Mouse (Mus musculus): ENCODE results near the gene Cdk14. TPM values are rescaled to one million over a fixed set of nuclear protein-coding genes. Genes with fewer than 3 reads are reported as not detected.
"Not testable (repeated sequence)": the region's sequence is repeated elsewhere in the genome, so short reads cannot be mapped to it uniquely, and the experiment has no call there.

Gene Cdk14
- polyA plus RNA-seq, 2 experiments = 0.68 to 1.4 TPM

GRCm38 (mm10) chr5:5333916-5334315 lies 86.2 kb downstream of the Cdk14 start:
- no peaks in the 10 kb centered on the region for H3K36me3 ChIP-seq (replicated peaks; ENCODE audit: control insufficient read depth, insufficient read depth, low read depth)
- H3K4me2 ChIP-seq (ENCODE audit: low read depth) = no peak overlapping the region
- ATAC-seq (ENCODE audit: insufficient read depth) (no peak), DNase-seq (ENCODE audit: low read depth in 3 of 3, low spot score in 3 of 3) (no peak)
- no peaks in the 10 kb centered on the region; the same call in 1 of the 2 replicates for H3K9me3 ChIP-seq (ENCODE audit: control insufficient read depth, low read length)
- H3K9ac ChIP-seq (replicated peaks) = no peak overlapping the region
- no peak overlapping the region for H3K4me3 ChIP-seq (ENCODE audit: insufficient read depth in 1 of 2, low read depth in 2 of 2, low read length in 2 of 2)
- H3K4me1 ChIP-seq (replicated peaks; ENCODE audit: control insufficient read depth in 2 of 2, insufficient read depth in 2 of 2, low read length in 1 of 2) = no peaks in the 10 kb centered on the region
- H3K27ac ChIP-seq = no peak overlapping the region
- no peaks in the 10 kb centered on the region for H3K27me3 ChIP-seq (ENCODE audit: control insufficient read depth, insufficient read depth, low read length)
- WGBS (ENCODE audit: insufficient replicate concordance) = 44% methylated on average over 8 of the region's 8 CpGs
- no peak for TF ChIP-seq EP300 (IDR thresholded peaks at IDR 0.05; ENCODE audit: low read depth)
- TF ChIP-seq CTCF (IDR thresholded peaks at IDR 0.05; ENCODE audit: low read depth) = no peak

GRCm38 (mm10) chr5:5330926-5331460 lies 89.1 kb downstream of the Cdk14 start:
- no peak for TF ChIP-seq EP300 (IDR thresholded peaks at IDR 0.05; ENCODE audit: low read depth)
- no peak for TF ChIP-seq CTCF (IDR thresholded peaks at IDR 0.05; ENCODE audit: low read depth)
- Histone ChIP-seq H3K27ac (no peak overlapping the region), H3K4me1 (replicated peaks; ENCODE audit: control insufficient read depth in 2 of 2, insufficient read depth in 2 of 2, low read length in 1 of 2) (peaks cover 0 to 2% of the 10 kb centered on the region in 2 experiments; a peak in 1 of 4 replicates), H3K9me3 (ENCODE audit: control insufficient read depth, low read length) (no peaks in the 10 kb centered on the region), H3K27me3 (ENCODE audit: control insufficient read depth, insufficient read depth, low read length) (no peaks in the 10 kb centered on the region), H3K9ac (replicated peaks) (no peak overlapping the region), H3K36me3 (replicated peaks; ENCODE audit: control insufficient read depth, insufficient read depth, low read depth) (no peaks in the 10 kb centered on the region), H3K4me3 (ENCODE audit: insufficient read depth in 1 of 2, low read depth in 2 of 2, low read length in 2 of 2) (no peak overlapping the region), H3K4me2 (ENCODE audit: low read depth) (no peak overlapping the region)
- ATAC-seq (ENCODE audit: insufficient read depth) = no peak
- no peak for DNase-seq (ENCODE audit: low read depth in 3 of 3, low spot score in 3 of 3)
- 67% methylated on average over 10 of the region's 10 CpGs for WGBS (ENCODE audit: insufficient replicate concordance)

GRCm38 (mm10) chr5:5329018-5329417 lies 91.1 kb downstream of the Cdk14 start:
- not testable (repeated sequence) for H3K4me3 ChIP-seq (ENCODE audit: insufficient read depth in 1 of 2, low read depth in 2 of 2, low read length in 2 of 2); H3K9ac ChIP-seq (replicated peaks); DNase-seq (ENCODE audit: low read depth in 3 of 3, low spot score in 3 of 3); H3K9me3 ChIP-seq (ENCODE audit: control insufficient read depth, low read length); H3K36me3 ChIP-seq (replicated peaks; ENCODE audit: control insufficient read depth, insufficient read depth, low read depth); H3K4me1 ChIP-seq (replicated peaks; ENCODE audit: control insufficient read depth in 2 of 2, insufficient read depth in 2 of 2, low read length in 1 of 2); H3K27ac ChIP-seq; H3K4me2 ChIP-seq (ENCODE audit: low read depth); H3K27me3 ChIP-seq (ENCODE audit: control insufficient read depth, insufficient read depth, low read length)
- WGBS (ENCODE audit: insufficient replicate concordance) = 29% methylated on average over 2 of the region's 2 CpGs
- peak; percentile 55; the same call in 1 of the 2 replicates for ATAC-seq (ENCODE audit: insufficient read depth)

- Histone ChIP-seq H3K27me3 (ENCODE audit: control insufficient read depth, insufficient read depth, low read length) (no peaks in the 10 kb centered on the region), H3K36me3 (replicated peaks; ENCODE audit: control insufficient read depth, insufficient read depth, low read depth) (no peaks in the 10 kb centered on the region), H3K4me2 (ENCODE audit: low read depth) (no peak overlapping the region), H3K9ac (replicated peaks) (no peak overlapping the region), H3K4me3 (ENCODE audit: insufficient read depth in 1 of 2, low read depth in 2 of 2, low read length in 2 of 2) (no peak overlapping the region), H3K4me1 (replicated peaks; ENCODE audit: control insufficient read depth in 2 of 2, insufficient read depth in 2 of 2, low read length in 1 of 2) (peaks cover 0 to 2% of the 10 kb centered on the region in 2 experiments; a peak in 1 of 4 replicates), H3K27ac (no peak overlapping the region), H3K9me3 (ENCODE audit: control insufficient read depth, low read length) (no peaks in the 10 kb centered on the region)
- DNase-seq (ENCODE audit: low read depth in 3 of 3, low spot score in 3 of 3) (no peak), ATAC-seq (ENCODE audit: insufficient read depth) (no peak)
- TF ChIP-seq EP300 (IDR thresholded peaks at IDR 0.05; ENCODE audit: low read depth) (no peak), CTCF (IDR thresholded peaks at IDR 0.05; ENCODE audit: low read depth) (no peak)
- WGBS (ENCODE audit: insufficient replicate concordance) = 77% methylated on average over 2 of the region's 2 CpGs
These were observed 93.4 kb downstream of the Cdk14 start for GRCm38 (mm10) chr5:5326716-5327115.

- no peak overlapping the region for H3K4me3 ChIP-seq (ENCODE audit: insufficient read depth in 1 of 2, low read depth in 2 of 2, low read length in 2 of 2)
- no peak overlapping the region for H3K9ac ChIP-seq (replicated peaks)
- DNase-seq (ENCODE audit: low read depth in 3 of 3, low spot score in 3 of 3) (no peak), ATAC-seq (ENCODE audit: insufficient read depth) (no peak)
- TF ChIP-seq EP300 (IDR thresholded peaks at IDR 0.05; ENCODE audit: low read depth) (no peak), CTCF (IDR thresholded peaks at IDR 0.05; ENCODE audit: low read depth) (peak; percentile 48; the same call in 1 of the 2 replicates)
- H3K4me1 ChIP-seq (replicated peaks; ENCODE audit: control insufficient read depth in 2 of 2, insufficient read depth in 2 of 2, low read length in 1 of 2) = no peaks in the 10 kb centered on the region; a peak in 1 of 4 replicates
- no peaks in the 10 kb centered on the region for H3K27me3 ChIP-seq (ENCODE audit: control insufficient read depth, insufficient read depth, low read length)
- no peaks in the 10 kb centered on the region for H3K9me3 ChIP-seq (ENCODE audit: control insufficient read depth, low read length)
- H3K27ac ChIP-seq = no peak overlapping the region
- no peak overlapping the region for H3K4me2 ChIP-seq (ENCODE audit: low read depth)
- WGBS (ENCODE audit: insufficient replicate concordance) = 72% methylated on average over 8 of the region's 8 CpGs
- H3K36me3 ChIP-seq (replicated peaks; ENCODE audit: control insufficient read depth, insufficient read depth, low read depth) = no peaks in the 10 kb centered on the region
These were observed 97.4 kb downstream of the Cdk14 start for GRCm38 (mm10) chr5:5322699-5323098.
